Mouse (Mus musculus): ENCODE data around the gene Ap3s2.

The Ap3s2 gene

GRCm38 (mm10) chr7:79920344-79920983 lies at the start of gene Ap3s2:
Gene Ap3s2, minus strand, starts transcription at chr7:79920649.
- ATAC-seq (ENCODE audit: low TSS enrichment), result peak; percentile 98

- ATAC-seq (ENCODE audit: low TSS enrichment), result no peak
These were observed 47.9 kb upstream of the Ap3s2 start for GRCm38 (mm10) chr7:79968326-79968725.

DNA sequence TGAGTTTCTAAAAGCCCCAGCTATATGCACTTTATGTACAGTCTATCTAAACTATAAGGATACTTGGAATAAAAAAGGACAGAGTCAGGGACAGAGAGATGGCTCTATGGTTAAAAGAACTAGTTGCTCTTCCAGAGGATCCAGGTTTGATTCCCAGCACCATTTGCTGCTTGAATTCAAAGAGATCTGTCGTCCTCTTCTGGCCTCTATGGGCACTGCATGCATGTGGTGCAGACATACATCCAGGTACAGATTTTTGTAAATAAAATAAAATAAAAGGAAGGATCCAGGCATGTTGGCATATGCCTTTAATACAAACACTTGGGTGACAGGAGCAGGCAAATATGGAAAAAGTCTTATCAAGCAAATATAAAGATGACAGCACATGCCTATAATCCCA lies 41.2 kb upstream of the Ap3s2 start:
- no peak for ATAC-seq (ENCODE audit: low TSS enrichment)

DNA sequence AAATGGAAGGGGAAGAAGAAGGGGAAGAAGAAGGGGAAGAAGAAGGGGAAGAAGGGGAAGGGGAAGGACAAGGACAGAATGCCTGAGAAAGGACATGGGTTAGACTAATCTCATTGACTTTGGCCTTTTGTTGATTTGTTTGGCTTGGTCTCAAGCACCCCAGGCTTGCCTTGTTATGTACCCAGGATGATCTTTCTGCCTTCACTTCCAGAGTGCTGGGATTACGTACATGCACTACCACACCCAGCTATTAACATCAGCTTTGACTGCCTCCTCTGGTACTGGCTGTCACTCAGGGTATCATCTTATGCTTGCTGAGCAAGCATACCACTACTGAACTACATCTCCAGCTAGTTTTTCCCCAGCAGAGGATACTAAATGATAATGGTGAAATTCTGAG lies 35.7 kb upstream of the Ap3s2 start:
- no peak for ATAC-seq (ENCODE audit: low TSS enrichment)

DNA sequence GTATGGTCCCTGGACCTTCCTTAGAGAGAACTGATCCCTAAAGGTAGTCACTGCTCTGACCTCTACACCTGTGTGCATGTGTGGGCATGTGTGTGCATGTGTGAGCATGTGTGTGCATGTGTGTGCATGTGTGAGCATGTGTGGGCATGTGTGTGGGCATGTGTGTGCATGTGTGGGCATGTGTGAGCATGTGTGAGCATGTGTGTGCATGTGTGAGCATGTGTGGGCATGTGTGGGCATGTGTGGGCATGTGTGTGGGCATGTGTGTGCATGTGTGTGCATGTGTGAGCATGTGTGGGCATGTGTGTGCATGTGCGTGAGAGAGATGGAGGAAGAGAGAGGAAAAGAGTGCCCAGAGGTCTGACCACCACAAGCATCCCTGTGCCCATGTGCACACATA lies 34.4 kb upstream of the Ap3s2 start:
- ATAC-seq (ENCODE audit: low TSS enrichment), result no peak

GRCm38 (mm10) chr7:79951038-79951437 lies 30.6 kb upstream of the Ap3s2 start:
- no peak for ATAC-seq (ENCODE audit: low TSS enrichment)

- ATAC-seq (ENCODE audit: low TSS enrichment), result no peak
These were observed 29.8 kb upstream of the Ap3s2 start for GRCm38 (mm10) chr7:79950236-79950635.

DNA sequence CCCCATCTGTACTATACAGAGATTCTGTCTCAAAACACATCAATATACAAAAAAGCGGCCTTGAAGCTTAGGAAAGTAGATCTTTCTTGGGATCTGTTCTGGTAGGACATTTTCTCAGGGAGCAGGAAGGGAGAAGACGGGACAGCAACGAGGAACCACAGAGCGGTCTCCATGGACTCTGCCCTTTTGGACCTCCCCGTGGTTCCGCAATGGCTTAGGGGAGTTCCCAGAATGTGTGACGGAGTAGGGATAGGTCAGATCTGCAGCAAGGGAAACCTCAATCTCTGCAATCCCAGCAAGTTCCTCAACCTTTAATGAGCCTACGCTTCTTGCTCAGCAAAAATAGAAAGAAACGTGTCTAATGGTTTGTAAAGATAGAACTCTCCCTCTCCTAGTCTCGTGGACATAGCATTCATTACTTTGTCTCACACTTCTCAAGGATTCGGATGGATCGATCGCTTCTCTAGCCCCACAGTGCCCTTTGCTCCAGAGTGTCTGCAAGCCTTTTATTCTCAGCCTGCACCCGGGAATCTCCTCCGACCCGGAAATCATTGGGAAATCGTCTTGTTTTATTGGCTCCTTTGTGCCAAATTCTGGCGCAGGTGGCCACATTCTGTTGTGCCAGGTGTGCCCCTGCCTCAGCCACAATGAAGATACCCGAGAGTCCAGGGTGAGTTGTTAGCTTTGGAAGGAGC lies 15.2 kb upstream of the Ap3s2 start:
- peak; percentile 57; the same call in 1 of the 2 replicates for ATAC-seq (ENCODE audit: low TSS enrichment)

GRCm38 (mm10) chr7:79934862-79935510 lies 14.5 kb upstream of the Ap3s2 start, which contains the start of gene Arpin:
Gene Arpin, minus strand, starts transcription at chr7:79935359.
- ATAC-seq (ENCODE audit: low TSS enrichment), result peak; percentile 77

DNA sequence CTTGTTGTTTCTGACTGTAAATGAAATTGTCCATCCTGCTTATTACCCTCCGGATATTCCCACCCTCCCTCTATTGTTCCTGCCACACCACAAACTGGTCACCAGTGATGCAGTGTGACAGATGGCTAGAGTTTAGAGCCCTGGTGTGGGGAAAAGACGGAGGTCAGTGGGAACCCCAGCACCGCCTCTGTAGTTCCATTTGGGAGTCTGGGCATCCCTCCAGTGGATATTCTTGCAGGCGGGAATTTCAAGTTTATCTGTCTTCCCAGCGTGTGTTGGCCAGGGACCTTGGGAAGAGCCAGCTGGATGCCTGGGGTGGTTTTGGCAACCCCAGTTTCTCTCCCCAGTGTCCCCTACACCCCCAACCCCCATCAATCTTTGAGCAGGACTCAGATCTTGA lies 14.0 kb upstream of the Ap3s2 start:
- ATAC-seq (ENCODE audit: low TSS enrichment), result peak; percentile 9; the same call in 1 of the 2 replicates

DNA sequence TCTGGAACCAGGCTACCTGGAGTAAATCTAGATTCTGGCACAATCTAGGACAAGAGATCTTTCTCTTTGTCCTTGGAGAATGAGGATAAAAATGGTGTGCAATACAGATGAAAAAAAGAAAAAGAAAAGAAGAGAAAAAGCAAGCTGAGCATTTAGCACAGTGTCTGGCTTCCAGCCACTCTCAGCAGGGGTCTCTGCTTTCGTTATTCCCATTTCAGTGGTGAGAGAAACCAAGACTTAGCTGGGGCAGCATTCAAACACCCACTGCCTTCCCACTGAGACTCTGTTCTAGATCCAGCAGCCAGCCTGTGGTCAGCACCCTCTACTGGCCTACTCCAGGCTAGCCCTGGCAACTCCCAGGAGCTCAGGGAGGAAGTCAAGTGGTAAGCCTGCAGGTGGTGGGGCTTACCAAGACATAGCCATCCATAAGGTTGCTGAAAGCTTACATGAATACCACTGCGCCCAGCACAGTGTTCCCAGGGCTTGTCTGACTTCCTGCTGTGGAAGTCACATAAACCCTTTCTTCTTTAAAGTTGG lies 8.1 kb upstream of the Ap3s2 start:
- ATAC-seq (ENCODE audit: low TSS enrichment), result peak; percentile 58; the same call in 1 of the 2 replicates

DNA sequence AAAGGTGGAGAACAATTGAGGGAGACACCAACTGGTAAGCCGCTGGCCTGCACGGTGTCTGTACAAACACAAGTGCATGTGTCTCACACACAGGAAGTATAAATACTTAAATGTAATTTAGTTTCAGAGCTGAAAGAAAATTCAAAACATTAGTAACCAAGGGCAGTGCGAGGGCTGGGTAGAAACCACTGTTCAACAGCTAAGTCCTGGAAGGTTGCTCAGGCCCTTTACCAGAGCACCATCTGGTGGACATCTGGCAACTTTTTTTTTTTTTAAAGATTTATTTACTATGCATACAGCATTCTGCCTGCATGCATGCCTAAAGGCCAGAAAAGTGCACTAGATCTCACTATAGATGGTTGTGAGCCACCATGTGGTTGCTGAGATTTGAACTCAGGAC lies 5.9 kb downstream of the Ap3s2 start:
- no peak for ATAC-seq (ENCODE audit: low TSS enrichment)

- ATAC-seq (ENCODE audit: low TSS enrichment), result no peak
These were observed 13.1 kb downstream of the Ap3s2 start for GRCm38 (mm10) chr7:79907356-79907755.

DNA sequence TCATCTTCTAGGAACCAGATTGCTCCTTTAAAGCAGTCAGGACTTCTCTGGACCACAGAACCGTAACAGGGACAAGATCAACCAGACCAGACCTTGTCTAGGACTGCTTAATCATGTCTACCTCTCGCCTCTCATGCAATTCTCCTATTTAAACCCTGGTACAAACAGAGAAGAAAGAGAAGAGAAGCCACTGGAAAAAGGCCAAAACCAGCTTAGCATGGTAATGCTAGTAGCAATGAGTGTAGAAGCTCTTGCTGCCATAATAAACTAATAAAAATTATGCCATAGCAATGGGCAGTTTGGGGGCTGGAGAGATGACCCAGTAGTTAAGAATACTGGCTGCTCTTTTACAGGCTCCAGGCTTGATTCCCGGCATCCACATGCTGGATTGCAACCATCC lies 13.5 kb downstream of the Ap3s2 start:
- no peak for ATAC-seq (ENCODE audit: low TSS enrichment)

DNA sequence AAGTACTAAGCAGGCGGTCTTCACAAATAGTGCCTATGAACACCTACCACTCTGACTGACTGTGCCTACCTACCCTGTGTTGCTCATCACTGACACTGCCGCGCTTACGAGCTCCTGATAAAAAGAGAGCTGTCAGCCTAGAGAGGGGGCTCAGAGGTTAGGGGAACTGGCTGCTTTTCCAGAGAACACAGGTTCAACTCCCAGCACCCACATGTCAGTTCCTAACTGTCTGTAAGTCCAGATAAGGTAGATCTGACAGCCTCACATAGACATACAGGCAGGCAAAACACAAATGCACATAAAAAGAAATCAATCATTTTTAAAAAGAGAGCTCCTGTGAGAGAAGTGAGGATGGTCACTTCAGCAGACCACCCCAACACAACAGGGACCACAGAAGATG lies 15.3 kb downstream of the Ap3s2 start:
- no peak for ATAC-seq (ENCODE audit: low TSS enrichment)

DNA sequence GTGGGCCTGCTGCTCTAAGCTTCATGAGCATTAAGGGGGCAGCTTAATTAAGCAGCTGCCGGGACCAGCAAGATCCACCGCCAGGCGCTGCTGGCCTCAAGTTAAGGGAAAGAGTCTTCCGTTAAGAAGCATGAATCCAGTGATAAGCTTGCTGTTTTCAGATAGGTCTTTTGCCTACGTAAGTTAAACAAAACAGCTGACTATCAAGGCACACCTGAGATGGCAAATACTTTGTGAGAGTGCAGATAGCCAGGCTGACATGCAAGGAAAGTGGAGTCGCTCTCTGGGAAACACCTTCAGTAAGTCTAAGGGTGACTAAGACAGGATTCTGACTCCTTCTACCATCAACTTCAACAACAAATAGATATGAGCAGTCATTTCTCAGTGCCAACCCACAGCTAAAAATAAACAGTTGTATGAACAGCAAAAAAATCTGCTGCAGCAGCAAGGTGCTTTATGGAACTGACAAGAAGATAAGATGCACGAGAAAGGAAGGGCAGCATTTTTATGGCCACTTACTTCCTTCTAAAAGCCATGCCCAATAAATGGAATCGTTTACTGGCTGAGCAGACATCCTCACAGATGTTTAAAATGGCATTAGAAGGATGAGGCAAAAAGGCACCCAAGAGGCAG lies 17.2 kb downstream of the Ap3s2 start:
- no peak for ATAC-seq (ENCODE audit: low TSS enrichment)

- ATAC-seq (ENCODE audit: low TSS enrichment), result no peak
These were observed 19.7 kb downstream of the Ap3s2 start for GRCm38 (mm10) chr7:79900753-79901152.

DNA sequence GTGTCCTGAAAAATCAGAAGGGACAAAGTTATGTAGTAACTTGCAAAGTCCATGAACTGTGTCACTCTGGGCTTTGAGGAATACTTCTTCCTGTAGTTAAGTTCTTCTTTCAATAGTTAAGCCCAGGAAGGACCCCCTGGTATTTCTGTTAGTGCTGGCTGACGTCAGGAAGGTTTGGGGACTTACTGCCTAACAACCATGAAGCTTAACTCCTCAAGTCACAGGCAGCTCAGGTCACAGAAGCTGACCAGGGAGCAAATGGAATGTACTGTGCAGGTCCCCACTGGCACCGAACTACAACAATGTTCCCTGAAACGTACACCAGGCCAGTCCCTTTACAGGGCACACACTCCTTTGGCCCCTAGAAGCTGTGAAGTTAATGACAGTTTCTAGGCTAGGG lies 25.2 kb downstream of the Ap3s2 start:
- ATAC-seq (ENCODE audit: low TSS enrichment), result no peak

DNA sequence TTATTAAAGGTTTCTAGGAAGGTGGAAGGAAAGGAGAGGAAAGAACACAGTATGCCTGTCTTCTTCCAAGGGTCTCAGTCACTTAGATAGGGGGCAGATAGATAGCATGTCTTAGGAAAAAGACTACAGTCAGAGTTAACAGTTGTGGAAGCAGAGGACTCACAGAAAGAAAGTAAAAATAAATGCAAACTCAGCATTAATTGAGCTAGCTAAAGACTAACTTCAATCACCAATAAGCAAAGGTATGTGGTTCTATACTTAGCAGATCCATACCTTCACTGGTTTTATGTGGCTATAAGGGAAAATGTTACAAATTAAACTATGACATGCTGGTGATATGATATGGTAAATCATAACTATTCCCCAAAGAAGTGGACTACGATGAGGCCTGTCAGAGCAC lies 25.7 kb downstream of the Ap3s2 start:
- ATAC-seq (ENCODE audit: low TSS enrichment), result no peak

DNA sequence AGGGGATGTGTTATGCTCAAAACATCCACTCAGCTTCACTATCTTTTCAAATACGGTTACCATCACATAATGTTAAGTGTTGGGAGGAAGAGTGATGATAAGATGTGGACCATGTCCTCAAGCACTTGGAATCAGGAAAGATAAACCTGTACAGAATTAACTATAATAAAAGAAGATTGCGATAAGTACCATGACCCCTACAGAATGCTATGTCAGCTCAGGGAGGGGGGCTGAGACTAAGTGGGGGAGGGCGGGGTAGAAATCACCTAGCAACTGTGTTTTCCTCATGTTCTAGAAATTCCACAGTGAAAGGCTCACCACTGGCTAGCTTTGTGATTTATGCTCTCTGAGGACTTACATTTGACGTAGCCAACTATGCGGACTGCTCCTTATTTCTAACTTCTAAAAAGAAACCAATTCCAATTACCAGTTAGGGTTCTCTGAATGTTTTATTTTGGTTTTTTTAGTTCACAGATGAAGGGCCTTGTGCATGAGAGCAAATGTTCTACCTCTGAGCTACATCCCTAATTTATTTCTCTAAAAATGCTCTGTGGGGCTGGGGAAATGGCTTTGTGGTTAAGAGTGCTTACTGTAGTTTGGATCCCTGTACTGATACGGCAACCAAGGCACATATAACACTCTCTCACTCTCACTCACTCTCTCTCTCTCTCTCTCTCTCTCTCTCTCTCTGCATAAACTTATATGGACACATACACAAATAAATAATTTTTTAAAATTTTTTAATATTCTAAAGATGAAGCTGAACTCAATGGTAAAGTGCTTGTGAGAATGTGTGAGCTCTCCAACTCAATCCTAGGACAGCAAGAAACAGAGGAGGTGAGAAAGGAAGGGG lies 27.6 kb downstream of the Ap3s2 start:
- no peak for ATAC-seq (ENCODE audit: low TSS enrichment)
